Mouse (Mus musculus): ENCODE results near the gene Arhgap9. TPM values are rescaled to one million over a fixed set of nuclear protein-coding genes. Genes with fewer than 3 reads are reported as not detected.

Gene Arhgap9
- polyA plus RNA-seq, 1 experiment from 2014 or later = 3.1 TPM

GRCm38 (mm10) chr10:127336952-127337351, 15.2 kb downstream of the Arhgap9 start:
- Histone ChIP-seq H3K4me2 (replicated peaks; ENCODE audit: low read depth, low read length) (no peak overlapping the region), H3K4me3 (ENCODE audit: low read length) (no peak overlapping the region), H3K9ac (ENCODE audit: low read depth, low read length) (no peak overlapping the region), H3K36me3 (ENCODE audit: control insufficient read depth, insufficient read depth, low read length) (peaks cover 22% of the 10 kb centered on the region), H3K4me1 (ENCODE audit: control insufficient read depth, insufficient read depth, low read length) (peaks cover 9% of the 10 kb centered on the region), H3K27me3 (ENCODE audit: control insufficient read depth, insufficient read depth, low read length) (peaks cover 3% of the 10 kb centered on the region; the same call in 1 of the 2 replicates), H3K27ac (ENCODE audit: low read depth, low read length) (no peak overlapping the region), H3K9me3 (ENCODE audit: control insufficient read depth, low read length) (no peaks in the 10 kb centered on the region)
- no peak for ATAC-seq (ENCODE audit: low FRiP score, low TSS enrichment)
- WGBS = 71% methylated on average over 5 of the region's 5 CpGs

GRCm38 (mm10) chr10:127337536-127338099, 15.9 kb downstream of the Arhgap9 start:
- H3K4me3 ChIP-seq (ENCODE audit: low read length) = no peak overlapping the region
- ATAC-seq (ENCODE audit: low FRiP score, low TSS enrichment) = no peak
- H3K9ac ChIP-seq (ENCODE audit: low read depth, low read length) = no peak overlapping the region
- peaks cover 3% of the 10 kb centered on the region; the same call in 1 of the 2 replicates for H3K27me3 ChIP-seq (ENCODE audit: control insufficient read depth, insufficient read depth, low read length)
- H3K4me2 ChIP-seq (replicated peaks; ENCODE audit: low read depth, low read length) = no peak overlapping the region
- no peak overlapping the region for H3K27ac ChIP-seq (ENCODE audit: low read depth, low read length)
- WGBS = 85% methylated on average over 6 of the region's 6 CpGs
- peaks cover 9% of the 10 kb centered on the region for H3K4me1 ChIP-seq (ENCODE audit: control insufficient read depth, insufficient read depth, low read length)
- H3K9me3 ChIP-seq (ENCODE audit: control insufficient read depth, low read length) = no peaks in the 10 kb centered on the region
- peaks cover 19% of the 10 kb centered on the region for H3K36me3 ChIP-seq (ENCODE audit: control insufficient read depth, insufficient read depth, low read length)

- H3K4me1 ChIP-seq (ENCODE audit: control insufficient read depth, insufficient read depth, low read length) = peaks cover 9% of the 10 kb centered on the region
- peak overlapping the region; percentile 53 for H3K4me3 ChIP-seq (ENCODE audit: low read length)
- no peaks in the 10 kb centered on the region for H3K9me3 ChIP-seq (ENCODE audit: control insufficient read depth, low read length)
- peaks cover 3% of the 10 kb centered on the region; the same call in 1 of the 2 replicates for H3K27me3 ChIP-seq (ENCODE audit: control insufficient read depth, insufficient read depth, low read length)
- peaks cover 18% of the 10 kb centered on the region for H3K36me3 ChIP-seq (ENCODE audit: control insufficient read depth, insufficient read depth, low read length)
- peak overlapping the region; percentile 87 for H3K27ac ChIP-seq (ENCODE audit: low read depth, low read length)
- under 1% methylated on average over 31 of the region's 31 CpGs for WGBS
- ATAC-seq (ENCODE audit: low FRiP score, low TSS enrichment) = peak; percentile 74
- H3K9ac ChIP-seq (ENCODE audit: low read depth, low read length) = peak overlapping the region; percentile 57
- H3K4me2 ChIP-seq (replicated peaks; ENCODE audit: low read depth, low read length) = peak overlapping the region; percentile 73
Observed at GRCm38 (mm10) chr10:127338930-127339682, 17.3 kb downstream of the Arhgap9 start.

GRCm38 (mm10) chr10:127339683-127340576, 18.2 kb downstream of the Arhgap9 start:
- peak overlapping the region; percentile 73 for H3K4me2 ChIP-seq (replicated peaks; ENCODE audit: low read depth, low read length)
- H3K27me3 ChIP-seq (ENCODE audit: control insufficient read depth, insufficient read depth, low read length) = peaks cover 3% of the 10 kb centered on the region; the same call in 1 of the 2 replicates
- H3K27ac ChIP-seq (ENCODE audit: low read depth, low read length) = peak overlapping the region; percentile 87
- peak; percentile 68 for ATAC-seq (ENCODE audit: low FRiP score, low TSS enrichment)
- peaks cover 17% of the 10 kb centered on the region for H3K36me3 ChIP-seq (ENCODE audit: control insufficient read depth, insufficient read depth, low read length)
- under 1% methylated on average over 40 of the region's 42 CpGs for WGBS
- H3K4me1 ChIP-seq (ENCODE audit: control insufficient read depth, insufficient read depth, low read length) = peaks cover 9% of the 10 kb centered on the region
- peak overlapping the region; percentile 53 for H3K4me3 ChIP-seq (ENCODE audit: low read length)
- H3K9me3 ChIP-seq (ENCODE audit: control insufficient read depth, low read length) = no peaks in the 10 kb centered on the region
- peak overlapping the region; percentile 57 for H3K9ac ChIP-seq (ENCODE audit: low read depth, low read length)

DNA sequence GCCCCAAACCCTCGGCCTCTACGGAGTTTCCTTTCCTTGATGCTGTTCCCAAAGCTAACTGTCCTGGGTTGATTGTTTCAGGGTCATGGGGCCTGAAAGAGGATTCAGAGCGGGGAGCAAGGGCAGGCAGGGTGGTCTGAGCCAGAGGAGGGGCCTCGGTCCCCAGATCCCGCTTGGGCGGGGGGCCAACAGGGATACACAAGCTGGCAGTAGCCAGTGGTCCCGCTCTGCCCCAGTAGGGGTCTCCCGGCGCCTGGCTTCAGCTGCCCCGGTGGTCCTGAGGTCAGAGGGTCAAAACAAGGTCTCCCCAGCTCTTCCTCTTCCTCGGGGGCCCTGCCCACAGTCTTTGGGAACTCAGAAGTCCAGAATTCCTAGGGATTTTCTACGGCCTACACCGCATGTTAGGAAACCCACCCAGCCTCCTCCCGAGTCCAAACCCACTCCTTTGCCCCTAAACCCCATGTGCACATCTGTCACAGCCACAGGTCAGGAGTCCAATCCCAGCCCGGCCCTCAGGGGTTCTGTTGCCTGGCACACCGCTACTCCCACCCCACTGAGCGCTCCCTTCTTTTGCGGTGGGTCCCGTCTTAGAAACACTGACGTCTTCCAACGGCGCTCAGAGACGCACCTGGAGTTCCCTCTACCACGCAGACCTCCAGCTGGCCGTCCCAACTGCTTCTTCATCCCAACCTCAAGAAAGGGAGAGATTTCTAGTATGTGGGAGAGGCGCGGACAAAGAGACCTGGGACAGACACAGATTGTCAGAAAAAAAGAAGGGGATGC, 19.0 kb downstream of the Arhgap9 start:
- WGBS = under 1% methylated on average over 27 of the region's 27 CpGs
- Histone ChIP-seq H3K36me3 (ENCODE audit: control insufficient read depth, insufficient read depth, low read length) (peaks cover 14% of the 10 kb centered on the region), H3K4me3 (ENCODE audit: low read length) (peak overlapping the region; percentile 53), H3K4me1 (ENCODE audit: control insufficient read depth, insufficient read depth, low read length) (peaks cover 9% of the 10 kb centered on the region), H3K4me2 (replicated peaks; ENCODE audit: low read depth, low read length) (peak overlapping the region; percentile 73), H3K9me3 (ENCODE audit: control insufficient read depth, low read length) (no peaks in the 10 kb centered on the region), H3K27me3 (ENCODE audit: control insufficient read depth, insufficient read depth, low read length) (peaks cover 3% of the 10 kb centered on the region; the same call in 1 of the 2 replicates), H3K27ac (ENCODE audit: low read depth, low read length) (peak overlapping the region; percentile 87), H3K9ac (ENCODE audit: low read depth, low read length) (peak overlapping the region; percentile 57)
- ATAC-seq (ENCODE audit: low FRiP score, low TSS enrichment) = no peak

- Histone ChIP-seq H3K9ac (ENCODE audit: low read depth, low read length) (peak overlapping the region; percentile 57), H3K36me3 (ENCODE audit: control insufficient read depth, insufficient read depth, low read length) (peaks cover 10% of the 10 kb centered on the region), H3K27me3 (ENCODE audit: control insufficient read depth, insufficient read depth, low read length) (peaks cover 3% of the 10 kb centered on the region; the same call in 1 of the 2 replicates), H3K4me3 (ENCODE audit: low read length) (peak overlapping the region; percentile 53), H3K27ac (ENCODE audit: low read depth, low read length) (peak overlapping the region; percentile 87), H3K4me1 (ENCODE audit: control insufficient read depth, insufficient read depth, low read length) (peaks cover 9% of the 10 kb centered on the region), H3K9me3 (ENCODE audit: control insufficient read depth, low read length) (no peaks in the 10 kb centered on the region), H3K4me2 (replicated peaks; ENCODE audit: low read depth, low read length) (peak overlapping the region; percentile 73)
- no peak for ATAC-seq (ENCODE audit: low FRiP score, low TSS enrichment)
- WGBS = 0% methylated on average over 9 of the region's 11 CpGs
Observed at GRCm38 (mm10) chr10:127341360-127341690, 19.6 kb downstream of the Arhgap9 start.

DNA sequence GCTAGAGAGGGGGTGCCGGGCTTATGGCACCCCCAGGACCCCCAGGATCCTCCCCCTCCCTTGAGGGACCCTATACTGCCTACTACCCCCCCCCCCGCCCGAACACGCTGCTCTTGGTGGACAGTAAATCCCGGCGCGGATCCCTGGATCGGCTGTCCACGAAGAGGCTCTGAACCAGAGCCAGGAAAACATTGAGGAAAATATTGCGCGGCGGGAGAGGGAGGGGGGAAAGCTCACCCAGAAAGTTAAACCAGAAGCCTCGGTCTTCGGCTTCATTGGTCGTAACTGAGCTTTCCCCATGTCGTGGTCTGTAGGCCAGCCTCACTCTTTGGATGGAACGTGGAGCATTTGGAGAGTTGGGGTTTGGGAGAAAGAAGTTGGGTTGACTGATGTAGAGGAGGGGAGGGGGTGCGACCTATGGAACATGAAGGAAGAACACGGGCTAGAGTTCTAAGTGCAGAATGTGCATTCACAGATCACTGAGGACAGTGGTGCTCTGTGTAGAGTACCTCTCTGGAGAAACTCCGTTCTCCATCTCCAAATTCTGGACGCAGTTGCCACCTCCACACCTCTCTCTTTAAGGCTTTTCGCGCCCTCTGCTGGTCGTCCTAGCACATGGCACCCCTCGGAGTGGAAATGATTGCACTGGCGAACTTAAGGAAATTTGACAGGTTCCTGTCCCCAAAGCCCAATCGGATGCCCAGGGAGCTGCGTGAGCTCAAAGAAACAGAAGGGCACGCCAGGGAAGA, 20.3 kb downstream of the Arhgap9 start, which contains the start of gene Gli1:
TSS of gene Gli1 (minus strand) at position 84 of the 749 bp plus-strand sequence.
- peak within 1 kb of the TSS; percentile 73 for H3K4me2 ChIP-seq (replicated peaks; ENCODE audit: low read depth, low read length)
- H3K9ac ChIP-seq (ENCODE audit: low read depth, low read length) = peak within 1 kb of the TSS; percentile 57
- peaks cover 3% of the 10 kb centered on the region for H3K36me3 ChIP-seq (ENCODE audit: control insufficient read depth, insufficient read depth, low read length)
- peaks cover 3% of the 10 kb centered on the region; the same call in 1 of the 2 replicates for H3K27me3 ChIP-seq (ENCODE audit: control insufficient read depth, insufficient read depth, low read length)
- H3K9me3 ChIP-seq (ENCODE audit: control insufficient read depth, low read length) = no peaks in the 10 kb centered on the region
- peak; percentile 50 for ATAC-seq (ENCODE audit: low FRiP score, low TSS enrichment)
- peak within 1 kb of the TSS; percentile 53 for H3K4me3 ChIP-seq (ENCODE audit: low read length)
- peaks cover 9% of the 10 kb centered on the region for H3K4me1 ChIP-seq (ENCODE audit: control insufficient read depth, insufficient read depth, low read length)
- under 1% methylated on average over 29 of the region's 29 CpGs for whole genome bisulfite sequencing
- peak within 1 kb of the TSS; percentile 87 for H3K27ac ChIP-seq (ENCODE audit: low read depth, low read length)

DNA sequence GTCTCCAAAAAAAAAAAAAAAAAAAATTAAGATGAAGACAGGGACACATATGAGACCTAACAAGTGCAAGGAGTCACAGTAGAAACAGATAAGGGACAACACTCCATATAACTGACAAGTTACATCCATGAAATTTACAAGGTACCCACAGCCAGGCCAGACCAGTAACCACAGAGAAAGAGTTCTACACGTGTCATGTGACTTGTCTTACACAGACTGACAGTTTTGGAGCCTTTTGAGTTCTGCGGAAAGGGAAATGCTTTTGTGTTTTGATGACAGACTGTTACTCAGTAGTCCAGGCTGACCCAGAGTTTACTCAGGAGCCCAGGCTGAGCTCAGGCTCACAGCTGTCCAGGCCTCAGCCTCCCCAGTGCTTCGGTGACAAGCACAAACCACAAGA, 21.3 kb downstream of the Arhgap9 start:
- no peak overlapping the region for H3K4me2 ChIP-seq (replicated peaks; ENCODE audit: low read depth, low read length)
- no peak overlapping the region for H3K9ac ChIP-seq (ENCODE audit: low read depth, low read length)
- no peaks in the 10 kb centered on the region for H3K36me3 ChIP-seq (ENCODE audit: control insufficient read depth, insufficient read depth, low read length)
- H3K27ac ChIP-seq (ENCODE audit: low read depth, low read length) = no peak overlapping the region
- no peak overlapping the region for H3K4me3 ChIP-seq (ENCODE audit: low read length)
- no peaks in the 10 kb centered on the region for H3K9me3 ChIP-seq (ENCODE audit: control insufficient read depth, low read length)
- H3K27me3 ChIP-seq (ENCODE audit: control insufficient read depth, insufficient read depth, low read length) = peaks cover 3% of the 10 kb centered on the region; the same call in 1 of the 2 replicates
- ATAC-seq (ENCODE audit: low FRiP score, low TSS enrichment) = no peak
- peaks cover 9% of the 10 kb centered on the region for H3K4me1 ChIP-seq (ENCODE audit: control insufficient read depth, insufficient read depth, low read length)
- 67% methylated on average over 3 of the region's 3 CpGs for WGBS

All from kidney, embryonic 14.5 days (tissue).